Mouse (Mus musculus): ENCODE data around the gene Mkrn2. TPM values are rescaled to one million over a fixed set of nuclear protein-coding genes. Genes with fewer than 3 reads are reported as not detected.

Mkrn2 gene
- total RNA-seq, 1 experiment from 2014 or later, result 19.9 TPM

Other genes with a start within 250 kb of the Mkrn2 start
- 1.5 TPM in 1 of 2 replicates, not detected in the other for gene Pparg, start 241.0 kb upstream of the Mkrn2 start, total RNA-seq (2017)
- gene Tsen2, start 57.2 kb upstream of the Mkrn2 start, total RNA-seq (2017), result 14.7 and 20.9 TPM in 2 replicates
- not detected in 2 replicates for gene Mkrn2os, start 9.3 kb upstream of the Mkrn2 start, total RNA-seq (2017)
- 68.9 and 70.8 TPM in 2 replicates for gene Raf1, start 74.7 kb downstream of the Mkrn2 start, total RNA-seq (2017)
- 29.5 and 39.6 TPM in 2 replicates for gene Tmem40, start 160.5 kb downstream of the Mkrn2 start, total RNA-seq (2017)
- 3.4 and 3.7 TPM in 2 replicates for gene Cand2, start 172.6 kb downstream of the Mkrn2 start, total RNA-seq (2017)
- 6,938 and 7,194 TPM in 2 replicates for gene Rpl32, start 206.8 kb downstream of the Mkrn2 start, total RNA-seq (2017)
- gene Efcab12, start 236.5 kb downstream of the Mkrn2 start, total RNA-seq (2017), result 0.41 TPM in 1 of 2 replicates, not detected in the other